Mouse (Mus musculus): ENCODE measurements around the gene Ncapd2. TPM values are rescaled to one million over a fixed set of nuclear protein-coding genes. Genes with fewer than 3 reads are reported as not detected.
A peak's percentile ranks its signal among the peaks of the same experiment; 100 is the strongest.

Gene Ncapd2
- polyA plus RNA-seq, 1 experiment from 2014 or later, result 48.8 TPM

DNA sequence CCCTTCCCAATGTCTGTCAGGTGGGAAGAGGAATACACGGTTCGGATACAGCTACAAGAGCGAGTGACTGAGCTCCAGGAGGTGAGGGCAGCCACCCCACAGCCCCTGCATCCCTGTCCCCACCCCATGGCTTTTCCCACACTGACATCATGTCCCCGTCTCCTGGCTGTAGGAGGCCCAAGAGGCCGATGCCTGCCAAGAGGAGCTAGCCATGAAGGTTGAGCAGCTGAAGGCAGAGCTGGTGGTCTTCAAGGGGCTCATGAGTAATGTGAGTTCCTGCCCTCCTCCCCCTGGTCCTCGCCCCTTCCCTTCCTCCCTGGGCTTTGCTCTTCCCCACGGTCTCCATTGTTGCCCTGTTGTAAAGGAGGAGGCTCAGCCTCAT, 41.9 kb downstream of the Ncapd2 start:
- Histone ChIP-seq H3K27ac (replicated peaks) (peak overlapping the region; percentile 61; the same call in 1 of the 2 replicates), H3K36me3 (peaks cover 40% of the 10 kb centered on the region), H3K4me2 (no peak overlapping the region), H3K4me1 (replicated peaks) (peaks cover 46% of the 10 kb centered on the region), H3K27me3 (no peaks in the 10 kb centered on the region), H3K9ac (peak overlapping the region; percentile 93; the same call in 1 of the 2 replicates), H3K9me3 (no peaks in the 10 kb centered on the region), H3K4me3 (no peak overlapping the region)
- ATAC-seq (ENCODE audit: low read depth), result no peak
- 73% methylated on average over 7 of the region's 7 CpGs for WGBS

DNA sequence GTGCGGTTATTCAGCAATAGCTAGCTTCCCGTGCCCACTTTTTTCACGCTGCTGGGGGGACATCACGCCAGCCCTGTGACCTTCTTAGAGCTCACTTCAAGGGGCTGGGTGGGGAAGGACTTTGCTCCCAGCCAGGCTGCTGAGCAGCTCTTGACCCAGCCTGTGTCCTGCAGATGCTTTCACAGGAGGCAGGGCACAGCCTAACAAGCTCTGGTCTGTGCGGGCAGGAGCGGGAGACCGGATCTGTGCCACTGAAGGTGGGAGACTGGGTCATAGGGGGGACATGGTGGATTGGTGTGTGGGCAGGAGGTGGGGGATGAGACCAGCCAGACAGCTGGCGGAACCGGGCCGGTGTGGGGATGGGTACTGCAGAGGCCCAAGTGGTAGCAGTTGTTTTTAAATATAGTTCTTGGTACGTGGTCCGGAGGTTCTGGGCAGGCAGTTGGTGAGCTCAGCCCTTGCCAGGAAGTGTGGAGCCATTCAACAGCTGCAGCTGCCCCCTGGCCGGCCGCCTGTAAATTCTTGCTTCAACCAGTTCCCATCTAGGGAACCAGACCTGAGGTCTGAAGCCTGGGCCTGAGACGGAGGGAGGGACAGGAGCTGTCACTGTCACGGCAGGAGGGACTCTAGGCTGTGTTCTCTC, 42.5 kb downstream of the Ncapd2 start:
- H3K27ac ChIP-seq (replicated peaks), result peak overlapping the region; percentile 61
- H3K4me1 ChIP-seq (replicated peaks), result peaks cover 51% of the 10 kb centered on the region
- H3K4me2 ChIP-seq, result peak overlapping the region; percentile 91
- whole genome bisulfite sequencing, result 74% methylated on average over 16 of the region's 16 CpGs
- H3K36me3 ChIP-seq, result peaks cover 42% of the 10 kb centered on the region
- no peak overlapping the region for H3K4me3 ChIP-seq
- no peak for ATAC-seq (ENCODE audit: low read depth)
- no peaks in the 10 kb centered on the region for H3K27me3 ChIP-seq
- peak overlapping the region; percentile 93 for H3K9ac ChIP-seq
- no peaks in the 10 kb centered on the region for H3K9me3 ChIP-seq

DNA sequence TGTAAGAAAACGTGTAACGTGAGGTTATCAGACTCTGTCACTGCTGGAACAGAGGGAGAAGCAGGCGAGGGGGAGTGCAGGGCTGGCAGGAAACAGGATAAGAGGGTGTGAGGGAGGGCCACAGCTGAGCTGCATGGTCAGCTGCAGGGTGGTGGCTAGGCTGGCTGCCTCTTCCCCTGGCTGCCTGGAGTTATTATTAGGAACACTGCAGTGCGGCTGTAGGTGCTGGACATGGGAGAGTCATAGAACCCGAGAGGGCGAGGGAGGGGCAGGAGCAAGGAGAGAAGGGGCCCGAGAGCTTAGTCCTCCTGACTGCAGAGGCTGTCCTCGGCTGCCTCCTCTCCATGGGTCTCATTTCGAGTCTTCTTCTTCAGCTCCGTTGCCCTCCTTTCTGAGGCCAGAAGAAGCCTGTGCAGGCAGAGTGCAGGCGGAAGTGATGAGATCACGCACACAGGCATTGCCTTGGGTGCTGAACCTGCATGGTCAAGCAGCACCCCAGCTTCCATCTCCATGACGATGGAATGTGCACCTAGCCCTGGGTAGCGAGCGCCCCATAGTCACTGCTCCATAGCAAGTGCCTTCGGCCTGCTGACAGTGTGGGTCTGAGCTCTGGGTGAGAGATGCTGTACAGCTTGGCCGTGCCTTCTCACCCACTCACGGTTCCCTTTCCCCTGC, 43.1 kb downstream of the Ncapd2 start:
- Histone ChIP-seq H3K9ac (peak overlapping the region; percentile 93), H3K27ac (replicated peaks) (peak overlapping the region; percentile 61), H3K4me1 (replicated peaks) (peaks cover 51% of the 10 kb centered on the region), H3K4me3 (peak overlapping the region; percentile 83; the same call in 1 of the 2 replicates), H3K36me3 (peaks cover 41% of the 10 kb centered on the region), H3K9me3 (no peaks in the 10 kb centered on the region), H3K27me3 (no peaks in the 10 kb centered on the region), H3K4me2 (peak overlapping the region; percentile 91)
- 67% methylated on average over 18 of the region's 18 CpGs for WGBS
- no peak for ATAC-seq (ENCODE audit: low read depth)

DNA sequence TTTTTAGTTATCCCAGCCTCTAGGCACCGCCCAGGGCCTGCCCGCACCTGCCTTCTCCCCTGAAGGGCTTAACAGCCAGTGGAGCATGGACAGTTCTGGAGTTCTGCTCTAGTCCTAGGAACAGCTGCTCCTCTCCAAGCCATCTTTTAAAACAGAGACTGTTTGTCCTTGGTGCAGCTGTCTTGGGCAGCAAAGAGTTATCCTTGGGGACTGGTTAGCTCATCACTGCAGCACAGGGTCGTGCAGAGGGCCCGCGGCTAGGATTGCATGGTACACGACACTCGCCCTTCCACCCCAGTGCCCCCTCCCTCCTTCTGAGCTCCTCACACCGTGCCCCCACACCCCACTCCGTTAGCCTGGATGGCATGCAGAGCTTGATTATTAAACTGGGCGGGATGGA, 44.2 kb downstream of the Ncapd2 start:
- Histone ChIP-seq H3K36me3 (peaks cover 39% of the 10 kb centered on the region), H3K27me3 (no peaks in the 10 kb centered on the region), H3K9ac (peak overlapping the region; percentile 93), H3K4me3 (peak overlapping the region; percentile 83), H3K9me3 (no peaks in the 10 kb centered on the region), H3K27ac (replicated peaks) (peak overlapping the region; percentile 61), H3K4me2 (peak overlapping the region; percentile 91), H3K4me1 (replicated peaks) (peaks cover 51% of the 10 kb centered on the region)
- WGBS, result 40% methylated on average over 10 of the region's 10 CpGs
- ATAC-seq (ENCODE audit: low read depth), result no peak

DNA sequence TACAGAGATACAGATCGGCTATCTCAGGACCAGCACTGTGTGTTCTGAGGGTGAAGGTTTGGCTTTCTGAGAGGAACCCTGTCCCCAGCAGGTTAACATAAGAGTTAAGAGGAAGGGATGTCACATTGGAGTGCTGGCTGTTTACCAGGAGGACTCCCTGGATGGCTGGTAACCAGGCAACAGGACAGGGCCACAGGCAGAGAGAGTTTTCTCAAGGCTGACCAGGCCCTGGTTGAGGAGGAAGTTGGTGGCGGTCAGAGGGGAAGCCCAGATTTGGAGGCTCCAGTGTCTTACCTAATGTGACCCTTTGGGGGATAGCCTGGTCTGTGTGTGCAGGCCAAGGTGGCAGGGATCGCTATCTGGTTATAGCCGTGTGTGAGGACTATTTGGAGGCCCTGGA, 44.7 kb downstream of the Ncapd2 start:
- ATAC-seq (ENCODE audit: low read depth), result no peak
- H3K4me1 ChIP-seq (replicated peaks), result peaks cover 51% of the 10 kb centered on the region
- H3K9ac ChIP-seq, result peak overlapping the region; percentile 93
- no peaks in the 10 kb centered on the region for H3K9me3 ChIP-seq
- peaks cover 39% of the 10 kb centered on the region for H3K36me3 ChIP-seq
- peak overlapping the region; percentile 61 for H3K27ac ChIP-seq (replicated peaks)
- peak overlapping the region; percentile 91 for H3K4me2 ChIP-seq
- H3K27me3 ChIP-seq, result no peaks in the 10 kb centered on the region
- 80% methylated on average over 4 of the region's 4 CpGs for WGBS
- H3K4me3 ChIP-seq, result peak overlapping the region; percentile 83

DNA sequence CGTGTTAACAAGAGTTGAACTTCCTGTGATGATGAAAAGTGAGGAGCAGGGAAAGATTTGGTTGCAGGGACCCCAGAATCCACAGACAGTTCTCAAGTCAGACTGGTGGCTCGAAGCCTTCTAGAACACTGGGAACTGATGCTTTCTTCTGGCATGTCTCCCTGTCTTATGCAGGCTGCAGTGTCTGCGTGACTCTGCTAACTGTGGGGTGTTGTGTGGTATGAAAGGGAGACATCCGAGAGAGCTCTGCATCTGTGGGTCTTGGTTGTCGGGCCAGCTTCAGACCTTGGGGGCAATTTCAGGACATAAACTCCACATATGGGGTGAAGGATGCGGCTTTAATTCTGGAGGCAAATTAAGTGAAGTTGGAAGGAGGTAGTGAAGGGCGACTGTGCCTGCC, 45.4 kb downstream of the Ncapd2 start:
- Histone ChIP-seq H3K36me3 (peaks cover 39% of the 10 kb centered on the region), H3K9ac (peak overlapping the region; percentile 93), H3K4me3 (peak overlapping the region; percentile 83), H3K4me1 (replicated peaks) (peaks cover 51% of the 10 kb centered on the region), H3K27ac (replicated peaks) (peak overlapping the region; percentile 94), H3K27me3 (no peaks in the 10 kb centered on the region), H3K9me3 (no peaks in the 10 kb centered on the region), H3K4me2 (peak overlapping the region; percentile 91)
- no peak for ATAC-seq (ENCODE audit: low read depth)
- WGBS, result 51% methylated on average over 7 of the region's 7 CpGs

DNA sequence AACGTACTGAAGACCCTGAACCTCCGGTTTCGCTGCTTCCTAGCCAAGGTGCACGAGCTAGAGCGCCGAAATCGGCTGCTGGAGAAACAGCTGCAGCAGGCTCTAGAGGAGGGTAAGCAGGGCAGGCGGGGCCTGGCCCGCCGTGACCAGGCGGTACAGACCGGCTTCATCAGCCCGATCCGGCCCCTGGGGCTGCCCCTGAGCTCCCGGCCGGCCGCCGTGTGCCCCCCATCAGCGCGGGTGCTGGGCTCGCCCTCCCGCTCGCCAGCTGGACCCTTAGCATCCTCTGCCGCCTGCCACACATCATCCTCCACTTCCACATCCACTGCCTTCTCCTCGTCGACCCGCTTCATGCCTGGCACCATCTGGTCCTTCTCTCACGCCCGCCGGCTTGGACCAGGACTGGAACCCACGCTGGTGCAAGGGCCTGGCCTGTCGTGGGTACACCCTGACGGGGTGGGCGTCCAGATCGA, 46.0 kb downstream of the Ncapd2 start:
- peak overlapping the region; percentile 83 for H3K4me3 ChIP-seq
- H3K4me1 ChIP-seq (replicated peaks), result peaks cover 51% of the 10 kb centered on the region
- H3K27me3 ChIP-seq, result no peaks in the 10 kb centered on the region
- H3K27ac ChIP-seq (replicated peaks), result peak overlapping the region; percentile 94
- 0% methylated on average over 35 of the region's 35 CpGs for WGBS
- ATAC-seq (ENCODE audit: low read depth), result peak; percentile 69
- peaks cover 42% of the 10 kb centered on the region for H3K36me3 ChIP-seq
- H3K4me2 ChIP-seq, result peak overlapping the region; percentile 91
- peak overlapping the region; percentile 93 for H3K9ac ChIP-seq
- H3K9me3 ChIP-seq, result no peaks in the 10 kb centered on the region

DNA sequence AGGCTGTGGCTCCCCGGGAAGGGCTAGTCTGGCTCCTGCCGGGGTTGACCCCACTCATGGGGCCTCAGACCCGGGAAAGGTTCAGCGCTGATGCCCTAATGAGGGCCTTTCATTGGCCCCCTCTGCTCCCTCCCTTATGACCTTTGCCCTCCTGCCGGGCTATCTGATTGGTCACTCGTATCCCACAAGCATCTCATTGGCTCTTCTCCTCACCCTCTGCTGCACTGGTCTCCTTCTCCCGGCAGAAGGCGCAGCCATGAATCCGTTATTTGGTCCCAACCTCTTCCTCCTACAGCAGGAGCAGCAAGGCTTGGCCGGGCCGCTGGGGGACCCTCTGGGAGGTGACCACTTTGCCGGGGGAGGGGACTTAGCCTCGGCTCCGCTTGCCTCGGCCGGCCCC, 46.5 kb downstream of the Ncapd2 start, which contains the start of gene Iffo1:
Gene Iffo1 (plus strand): TSS at position 241 of the 400 bp plus-strand sequence.
- peak; percentile 95 for ATAC-seq (ENCODE audit: low read depth)
- Histone ChIP-seq H3K27ac (replicated peaks) (peak within 1 kb of the TSS; percentile 94), H3K36me3 (peaks cover 47% of the 10 kb centered on the region), H3K27me3 (no peaks in the 10 kb centered on the region), H3K4me3 (peak within 1 kb of the TSS; percentile 83), H3K9me3 (no peaks in the 10 kb centered on the region), H3K4me1 (replicated peaks) (peaks cover 51% of the 10 kb centered on the region), H3K9ac (peak within 1 kb of the TSS; percentile 93), H3K4me2 (peak within 1 kb of the TSS; percentile 91)
- under 1% methylated on average over 16 of the region's 16 CpGs for WGBS

DNA sequence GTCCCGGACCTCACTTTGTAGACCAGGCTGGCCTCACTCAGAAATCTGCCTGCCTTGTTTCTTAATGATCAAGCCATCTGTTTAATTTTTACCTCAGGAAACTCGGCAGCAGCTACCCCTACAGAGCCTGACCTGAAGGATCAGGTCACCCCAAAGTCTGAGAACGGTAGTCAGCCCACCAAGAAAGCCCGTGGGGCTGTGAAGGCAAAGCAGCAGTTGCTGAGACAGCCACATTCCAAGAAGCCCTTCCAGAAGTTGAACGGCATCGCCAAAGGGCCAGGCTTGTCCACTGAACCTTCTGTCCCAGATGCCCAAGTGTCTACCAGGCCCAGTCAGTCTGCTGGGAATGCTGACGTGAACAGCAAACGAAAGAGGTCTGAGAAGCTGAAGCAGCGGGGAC, 47.6 kb downstream of the Ncapd2 start:
- peaks cover 42% of the 10 kb centered on the region for H3K4me1 ChIP-seq (replicated peaks)
- H3K9ac ChIP-seq, result no peak overlapping the region
- 85% methylated on average over 9 of the region's 9 CpGs for WGBS
- H3K9me3 ChIP-seq, result no peaks in the 10 kb centered on the region
- ATAC-seq (ENCODE audit: low read depth), result no peak
- no peak overlapping the region for H3K4me2 ChIP-seq
- H3K27ac ChIP-seq (replicated peaks), result 0 out of 2 replicates have a peak overlapping the region, but pooled peaks have one; percentile 94
- peaks cover 52% of the 10 kb centered on the region for H3K36me3 ChIP-seq
- no peaks in the 10 kb centered on the region for H3K27me3 ChIP-seq
- H3K4me3 ChIP-seq, result no peak overlapping the region

DNA sequence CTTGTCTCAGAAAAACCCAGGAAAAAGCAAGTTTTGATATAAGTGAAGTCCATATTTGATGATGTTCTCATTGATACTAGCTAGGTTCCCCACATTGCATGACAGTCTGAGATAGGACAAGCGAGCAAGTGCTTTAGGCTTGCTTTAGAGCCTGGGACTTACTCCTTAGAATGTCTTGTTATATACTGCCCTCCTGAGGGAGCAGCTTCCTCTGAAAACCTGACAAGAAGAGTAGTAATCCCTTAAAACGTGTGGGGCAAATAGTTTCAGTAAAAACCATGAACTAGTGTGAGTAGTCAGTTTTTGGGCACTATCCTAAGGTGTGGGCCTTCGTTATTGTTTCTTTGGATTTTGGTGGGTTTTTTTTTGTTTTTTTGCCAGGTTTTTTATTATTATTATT, 48.4 kb downstream of the Ncapd2 start:
- no peak overlapping the region for H3K4me2 ChIP-seq
- 84% methylated on average over 3 of the region's 3 CpGs for WGBS
- H3K4me3 ChIP-seq, result no peak overlapping the region
- H3K9me3 ChIP-seq, result no peaks in the 10 kb centered on the region
- H3K36me3 ChIP-seq, result peaks cover 60% of the 10 kb centered on the region
- no peak overlapping the region for H3K9ac ChIP-seq
- H3K4me1 ChIP-seq (replicated peaks), result peaks cover 34% of the 10 kb centered on the region
- H3K27me3 ChIP-seq, result no peaks in the 10 kb centered on the region
- no peak for ATAC-seq (ENCODE audit: low read depth)
- no peak overlapping the region for H3K27ac ChIP-seq (replicated peaks)

DNA sequence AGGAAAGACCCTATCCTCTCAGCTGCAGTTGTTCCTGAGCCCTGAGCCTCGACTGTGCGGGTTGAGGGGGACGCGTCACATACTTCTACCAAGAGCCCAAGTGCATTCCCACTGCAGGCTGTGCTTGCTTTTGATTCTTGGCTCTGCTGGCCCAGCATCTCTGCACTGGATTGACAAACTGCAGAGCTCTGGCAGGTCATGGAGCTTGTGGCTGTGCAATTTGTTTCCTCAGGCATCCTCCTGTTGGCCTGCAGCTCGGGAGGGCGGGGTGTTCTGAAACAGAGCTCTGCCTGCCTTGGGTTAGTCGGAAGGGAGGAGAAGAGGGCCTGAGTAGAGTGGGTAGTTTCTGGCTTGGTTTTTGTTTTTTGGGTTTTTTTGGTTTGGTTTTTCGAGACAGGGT, 49.1 kb downstream of the Ncapd2 start:
- H3K4me3 ChIP-seq, result no peak overlapping the region
- ATAC-seq (ENCODE audit: low read depth), result no peak
- H3K4me2 ChIP-seq, result no peak overlapping the region
- WGBS, result 94% methylated on average over 8 of the region's 8 CpGs
- H3K4me1 ChIP-seq (replicated peaks), result peaks cover 27% of the 10 kb centered on the region
- H3K9ac ChIP-seq, result no peak overlapping the region
- no peak overlapping the region for H3K27ac ChIP-seq (replicated peaks)
- no peaks in the 10 kb centered on the region for H3K27me3 ChIP-seq
- peaks cover 67% of the 10 kb centered on the region for H3K36me3 ChIP-seq
- no peaks in the 10 kb centered on the region for H3K9me3 ChIP-seq

DNA sequence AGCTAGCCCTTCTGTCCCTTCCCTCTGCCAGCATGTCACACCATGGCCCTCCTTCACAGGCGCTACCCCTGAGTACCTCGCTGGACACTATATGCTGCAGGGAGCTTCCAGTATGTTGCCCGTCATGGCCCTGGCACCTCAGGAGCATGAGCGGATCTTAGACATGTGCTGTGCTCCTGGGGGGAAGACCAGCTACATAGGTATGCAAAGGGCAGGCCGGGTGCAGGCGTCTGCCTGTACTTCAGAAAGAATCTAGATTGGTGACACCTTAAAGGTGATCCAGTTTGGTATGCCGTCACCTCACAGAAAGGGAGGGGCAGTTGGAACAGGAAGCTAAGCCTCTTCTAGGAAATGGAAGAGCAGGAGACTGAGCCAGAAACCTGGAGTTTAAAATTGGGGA, 51.8 kb downstream of the Ncapd2 start:
- Histone ChIP-seq H3K9ac (no peak overlapping the region), H3K4me2 (no peak overlapping the region), H3K9me3 (no peaks in the 10 kb centered on the region), H3K4me3 (no peak overlapping the region), H3K27ac (replicated peaks) (no peak overlapping the region), H3K27me3 (no peaks in the 10 kb centered on the region), H3K36me3 (peaks cover 92% of the 10 kb centered on the region), H3K4me1 (replicated peaks) (peaks cover 7% of the 10 kb centered on the region)
- ATAC-seq (ENCODE audit: low read depth), result no peak
- 92% methylated on average over 7 of the region's 7 CpGs for WGBS

Data from neural tube, embryonic 13.5 days (tissue).